Mouse (Mus musculus) small intestine, adult 2 months (tissue): ENCODE data around the gene Ankrd13b.

Source experiments
- CTCF ChIP-seq: fragments of 200-500 bp; IDR thresholded peaks from 2 replicates; pipeline ENCODE4 v1.5.1; 2012; ENCODE audit warnings: low read depth, mild to moderate bottlenecking, control low read depth, inconsistent platforms, low read length, moderate library complexity, mixed read lengths; ENCODE audit not compliant: insufficient replicate concordance, insufficient read length; ENCODE audit errors: extremely low read depth
- POLR2A ChIP-seq: fragments of 200-500 bp; IDR thresholded peaks from 2 replicates; pipeline ENCODE4 v1.6.1; 2012; ENCODE audit warnings: low read depth, mild to moderate bottlenecking, control low read depth, inconsistent platforms, low read length, moderate library complexity

GRCm38 (mm10) chr11:77461856-77462255, 27.6 kb downstream of the Ankrd13b start:
- TF ChIP-seq CTCF (no peak), POLR2A (no peak)
